Mouse (Mus musculus) heart, postnatal 10 days (tissue): ENCODE results near the gene Chst11. TPM values are rescaled to one million over a fixed set of nuclear protein-coding genes. Genes with fewer than 3 reads are reported as not detected.
"Not testable (repeated sequence)": the region's sequence is repeated elsewhere in the genome, so short reads cannot be mapped to it uniquely, and the experiment has no call there.

Experiments
- DNase-seq, 2 experiments: peaks; one replicate each; pipeline ENCODE4 v3.0.0; 2021
- intact Hi-C: fragments of 180-260 bp; cut with DNase I; formaldehyde crosslinking; loops from one replicate; pipeline ENCODE4 v1.15.1; 2025
- total RNA-seq, 2 experiments: library from RNA; stranded (reverse); gene quantifications; 2 replicates each; pipeline ENCODE4 v1.2.3; 2021

Chst11 gene
- total RNA-seq, 2 experiments from 2014 or later, result 3.7 to 5.8 TPM

DNA sequence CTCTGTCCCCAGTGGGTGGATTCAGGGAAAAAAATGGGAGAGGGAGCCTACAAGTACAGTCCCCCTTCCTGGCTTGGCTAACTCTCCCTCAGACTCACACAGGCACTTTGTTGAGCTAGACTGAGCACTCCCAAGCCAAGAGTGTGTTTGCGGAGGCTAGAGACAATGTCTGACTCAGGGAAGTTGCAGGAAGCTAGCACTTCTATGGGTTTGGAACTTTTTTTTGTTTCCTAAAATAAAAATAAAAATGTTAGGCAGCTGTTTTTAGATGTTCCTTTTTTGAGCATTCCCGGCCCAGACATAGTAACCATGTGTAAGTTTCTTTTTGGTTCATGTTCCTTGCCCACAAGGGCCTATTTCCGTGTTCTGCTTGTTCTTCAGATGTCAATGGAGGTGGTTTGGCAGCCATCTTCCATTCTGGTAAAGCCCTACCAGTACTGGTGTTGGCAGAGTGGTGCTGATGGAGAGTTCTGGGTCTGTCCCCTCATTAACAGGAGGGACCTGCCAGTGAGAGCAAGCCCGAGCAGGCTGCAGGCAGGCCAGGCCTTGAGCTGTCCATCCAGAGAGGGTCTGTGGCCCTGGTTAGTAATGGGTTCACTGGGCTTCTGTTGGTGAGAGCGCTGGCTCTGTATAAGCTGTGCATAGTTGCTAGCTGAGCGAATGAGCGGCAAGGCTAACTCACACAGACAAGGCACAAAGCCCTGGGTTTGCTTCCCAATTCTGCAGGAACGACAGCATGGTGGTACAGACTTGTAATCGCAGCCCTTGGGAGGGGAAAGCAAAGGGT lies 116.3 kb downstream of the Chst11 start:
- intact Hi-C loops, result loop anchor here (5.0 kb wide), 1 partner anchor 86 kb away; no protein-coding TSS in a partner anchor
- DNase-seq, result no peak

DNA sequence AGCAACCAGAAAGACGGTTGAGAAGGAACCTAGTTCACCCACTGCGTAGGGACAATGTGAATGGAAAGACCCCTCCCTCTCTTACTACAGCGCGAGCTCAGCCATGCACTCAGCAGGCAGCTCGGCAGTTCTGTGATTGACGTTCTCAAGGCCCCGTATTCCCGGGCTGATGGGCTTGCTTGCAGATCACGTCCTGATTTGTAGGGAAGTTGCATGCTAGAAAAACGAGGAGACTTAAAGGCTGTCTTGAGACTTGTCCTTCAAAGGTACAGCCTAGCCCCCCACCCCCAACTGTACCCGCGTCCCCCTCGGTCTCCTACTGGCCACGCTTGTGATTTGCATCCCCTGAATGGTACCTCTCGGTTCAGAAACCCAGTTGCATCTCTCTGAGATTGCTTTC lies 117.4 kb downstream of the Chst11 start:
- intact Hi-C loops, result loop anchor here (5.0 kb wide), 1 partner anchor 85 kb away; no protein-coding TSS in a partner anchor
- no peak for DNase-seq

DNA sequence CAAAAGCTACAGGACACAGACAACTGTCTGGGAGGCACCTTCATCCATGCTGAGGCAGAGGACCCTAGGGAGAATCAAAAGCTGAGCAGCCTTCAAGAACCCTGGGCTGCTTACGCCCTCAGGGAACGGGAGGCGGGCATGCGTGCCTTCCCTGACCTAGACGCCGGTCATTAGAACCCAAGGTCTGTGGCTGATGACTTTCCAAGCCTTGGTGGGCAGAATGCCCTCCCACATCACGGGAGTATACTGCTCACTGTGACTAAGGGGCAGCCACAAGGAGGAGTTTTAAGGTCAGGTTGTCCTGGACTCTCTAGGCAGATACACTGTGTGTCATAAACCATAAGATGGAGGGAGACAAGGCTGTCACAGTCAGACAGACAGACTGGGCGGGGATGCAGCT lies 118.9 kb downstream of the Chst11 start:
- no peak for DNase-seq
- intact Hi-C loops, result loop anchor here (5.0 kb wide), 1 partner anchor 83 kb away; no protein-coding TSS in a partner anchor

DNA sequence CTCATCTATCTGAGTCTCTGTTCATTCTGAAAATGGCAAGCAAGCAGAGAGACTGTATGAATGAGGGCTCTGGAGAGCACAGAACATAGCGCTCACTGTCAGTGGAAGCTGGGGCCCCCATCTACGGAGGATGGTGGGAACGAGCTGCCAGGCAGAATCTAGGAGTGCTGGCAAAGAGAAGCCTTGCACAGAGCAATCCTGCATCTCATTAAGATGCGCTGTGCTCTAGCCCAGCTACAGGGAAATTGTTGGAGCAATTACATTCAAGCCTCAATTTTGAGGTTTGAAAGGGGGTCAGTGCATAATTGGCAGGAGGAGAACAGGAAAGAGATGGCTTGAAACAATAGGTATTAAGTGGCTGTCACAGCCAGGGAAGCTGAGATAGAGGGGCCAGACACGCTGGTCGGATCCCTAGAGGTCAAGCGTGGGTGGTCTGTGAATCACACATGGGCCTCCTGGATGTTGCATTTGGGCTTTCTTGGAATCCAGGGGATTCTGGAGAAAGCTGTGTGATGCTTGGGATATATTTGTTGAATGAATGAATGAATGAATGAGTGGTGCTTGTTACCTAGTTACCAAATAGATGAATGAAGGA lies 121.0 kb downstream of the Chst11 start:
- intact Hi-C loops, result no loop called here
- DNase-seq, result no peak

DNA sequence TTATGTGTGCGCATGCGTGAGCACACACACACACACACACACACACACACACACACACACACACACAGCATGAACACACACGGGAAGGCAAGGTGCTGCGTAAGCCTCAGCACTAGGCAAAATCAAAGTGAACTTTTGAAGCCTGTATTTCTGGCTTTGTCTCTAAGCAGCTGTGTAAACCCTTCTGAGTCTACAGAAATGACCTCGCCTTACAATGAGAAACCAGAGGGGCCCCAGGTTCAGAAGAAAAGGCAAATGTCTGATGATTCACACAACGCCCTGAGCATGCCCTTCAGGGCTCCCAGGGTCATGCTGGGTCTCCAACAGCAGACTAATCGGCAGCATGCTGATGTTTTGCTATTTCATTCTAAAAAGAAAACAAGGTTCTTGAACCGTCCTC lies 122.1 kb downstream of the Chst11 start:
- intact Hi-C loops, result no loop called here

DNA sequence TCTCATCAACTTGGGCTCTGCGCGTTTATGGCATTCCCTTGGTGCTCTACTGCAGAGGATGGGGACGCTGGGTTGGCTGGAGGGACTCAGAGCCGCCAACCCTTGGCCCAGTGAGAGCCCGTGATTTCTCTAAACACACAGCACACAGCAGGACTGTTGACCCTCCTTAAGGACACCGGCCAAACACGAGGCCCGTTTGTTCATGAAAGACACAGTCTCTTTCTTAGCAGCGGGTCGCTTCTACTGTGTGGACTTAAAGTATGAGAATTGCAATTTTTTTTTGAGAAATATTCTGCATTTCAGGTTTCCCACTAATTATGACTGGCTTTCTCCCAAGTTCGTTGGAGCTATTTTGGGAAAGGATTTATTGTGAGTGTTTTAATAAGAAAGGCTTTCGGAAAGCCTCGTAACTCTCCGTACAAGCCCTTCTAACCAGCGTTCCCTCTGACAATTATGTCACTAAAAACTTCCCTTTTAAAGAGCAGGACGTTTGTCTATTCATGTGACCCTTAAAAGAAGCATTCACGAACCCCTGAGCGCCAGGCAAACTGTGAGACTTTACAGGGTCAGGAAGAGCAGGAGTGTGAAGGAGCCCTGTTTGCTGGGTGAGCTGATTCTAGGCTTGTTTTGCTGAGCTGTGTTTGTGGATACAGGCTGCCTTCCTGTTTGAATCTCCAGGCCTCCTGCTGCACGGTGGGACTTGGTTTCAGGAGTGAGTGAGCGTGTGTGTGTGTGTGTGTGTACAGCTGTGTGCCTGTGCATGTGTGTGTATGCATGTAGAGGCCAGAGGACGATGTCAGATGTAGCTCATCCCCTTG lies 122.8 kb downstream of the Chst11 start:
- intact Hi-C loops, result no loop called here
- DNase-seq, result no peak

More for the DNA sequence above, 122.1 kb downstream of the Chst11 start:
- no peak for DNase-seq

DNA sequence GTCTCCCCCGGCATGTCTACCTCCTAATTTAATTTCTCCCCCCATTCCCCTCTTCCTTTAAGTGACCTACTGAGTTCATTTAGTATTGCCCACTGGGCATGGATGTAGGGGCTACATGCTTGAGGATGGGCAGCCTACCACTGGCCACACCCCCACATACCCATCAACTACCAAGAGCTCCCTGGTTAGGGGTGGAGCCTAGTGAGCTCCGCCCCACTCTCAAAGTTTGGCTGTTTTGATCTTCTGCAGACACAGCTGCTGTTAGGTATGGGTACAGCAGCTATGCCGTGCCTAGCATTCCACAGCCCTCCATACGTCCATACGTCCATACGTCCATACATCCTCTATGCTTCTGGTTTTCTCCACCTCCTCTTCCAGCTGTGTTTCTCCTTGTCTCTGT lies 123.6 kb downstream of the Chst11 start:
- intact Hi-C loops, result no loop called here
- no peak for DNase-seq

DNA sequence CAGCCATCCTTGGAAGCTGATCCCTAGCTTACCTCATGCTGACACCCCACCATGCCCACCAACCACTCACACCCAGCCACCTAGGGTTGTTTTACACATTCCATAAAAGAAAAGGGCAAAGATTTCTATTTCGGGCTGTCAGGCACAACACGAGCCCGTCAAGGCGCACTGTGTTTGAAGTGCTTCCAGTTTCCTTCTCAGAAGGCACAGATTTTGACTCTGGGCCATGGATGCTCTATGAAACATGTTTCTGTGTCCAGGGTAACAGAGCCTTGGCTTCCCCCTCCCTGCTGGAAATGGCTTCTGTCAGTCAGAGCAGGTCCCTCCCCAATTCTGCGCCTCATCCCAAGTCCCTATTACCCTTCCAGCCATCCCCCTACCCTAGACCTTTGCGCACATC lies 125.7 kb downstream of the Chst11 start:
- intact Hi-C loops, result no loop called here
- DNase-seq, result no peak

DNA sequence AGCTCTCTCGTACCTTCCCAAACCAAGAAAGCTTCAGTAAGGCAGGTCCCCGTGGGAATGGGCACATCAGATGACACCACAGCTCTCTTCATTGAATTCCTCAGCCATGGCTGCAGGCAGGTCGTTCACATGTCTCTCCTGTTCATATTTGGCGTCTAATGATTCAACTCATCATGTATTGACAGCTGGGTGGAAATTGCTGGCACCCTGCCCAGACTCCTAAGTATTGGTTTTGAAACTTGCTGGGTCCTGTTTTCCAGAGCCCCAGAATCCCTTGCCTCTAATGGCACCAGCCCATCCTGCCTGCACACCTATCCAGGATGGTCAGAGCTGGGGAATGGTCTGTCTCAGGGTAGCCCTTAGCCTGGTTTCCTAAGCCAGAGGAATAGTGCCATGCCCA lies 127.0 kb downstream of the Chst11 start:
- intact Hi-C loops, result no loop called here
- DNase-seq, result no peak

DNA sequence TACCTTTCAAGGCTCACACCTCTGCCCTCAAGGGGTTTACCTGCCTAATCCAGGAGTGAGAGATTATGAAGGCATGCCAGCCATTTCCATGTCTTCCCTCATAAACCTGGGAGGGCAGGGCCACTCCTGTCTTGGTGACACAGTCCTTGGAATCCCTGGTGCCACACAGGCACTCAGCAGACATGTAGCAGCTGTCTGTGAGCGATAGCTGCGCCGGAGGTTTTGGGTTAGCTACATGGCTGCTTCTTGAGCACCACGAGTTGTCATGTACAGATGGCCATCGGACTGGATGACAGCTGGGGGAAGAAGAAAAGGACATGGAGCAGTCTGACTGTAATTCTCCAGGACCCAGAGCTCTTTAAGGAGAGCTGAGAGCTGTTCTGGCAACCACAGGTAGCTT lies 129.3 kb downstream of the Chst11 start:
- intact Hi-C loops, result no loop called here
- DNase-seq, result no peak

DNA sequence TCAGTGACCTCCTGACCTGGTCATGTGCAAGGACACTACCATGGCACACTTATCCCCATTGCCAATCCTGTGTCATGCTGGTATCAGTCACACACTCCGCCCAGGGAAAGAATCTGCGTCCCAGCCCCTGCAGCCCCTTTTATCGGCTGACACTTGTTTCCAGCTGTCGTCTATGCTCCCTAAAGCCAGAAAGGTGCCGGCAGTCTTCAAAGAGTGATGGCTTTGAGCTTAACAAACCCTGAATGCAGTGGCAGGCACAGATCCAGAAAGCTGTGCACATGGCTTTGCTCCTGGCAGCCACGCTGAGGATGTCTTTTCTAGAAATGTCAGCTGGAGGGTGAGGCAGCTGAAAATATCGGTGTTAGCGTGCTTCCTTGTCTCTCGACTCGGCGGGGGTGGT lies 131.6 kb downstream of the Chst11 start:
- peak; percentile 36 to 41 for DNase-seq
- intact Hi-C loops, result no loop called here

DNA sequence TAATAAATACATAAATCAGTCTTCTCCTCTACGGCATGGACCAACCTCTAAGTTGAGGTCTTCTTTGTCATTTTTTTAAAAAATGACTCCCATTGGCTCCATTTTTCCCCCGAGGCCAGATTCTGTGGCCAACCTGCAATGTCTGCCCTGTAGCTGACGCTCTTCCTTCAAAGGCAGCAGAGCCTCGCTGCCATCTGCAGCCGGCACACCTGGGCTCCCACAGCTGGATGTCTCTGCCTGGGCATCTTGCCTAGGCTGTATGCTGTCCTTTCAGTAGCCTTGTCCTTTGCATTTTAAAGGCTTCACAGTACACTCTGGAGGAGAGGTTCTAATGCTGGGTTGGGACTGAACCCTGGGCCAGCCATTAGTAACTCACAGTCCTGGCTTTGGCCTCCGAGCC lies 132.6 kb downstream of the Chst11 start:
- no peak for DNase-seq
- intact Hi-C loops, result no loop called here

DNA sequence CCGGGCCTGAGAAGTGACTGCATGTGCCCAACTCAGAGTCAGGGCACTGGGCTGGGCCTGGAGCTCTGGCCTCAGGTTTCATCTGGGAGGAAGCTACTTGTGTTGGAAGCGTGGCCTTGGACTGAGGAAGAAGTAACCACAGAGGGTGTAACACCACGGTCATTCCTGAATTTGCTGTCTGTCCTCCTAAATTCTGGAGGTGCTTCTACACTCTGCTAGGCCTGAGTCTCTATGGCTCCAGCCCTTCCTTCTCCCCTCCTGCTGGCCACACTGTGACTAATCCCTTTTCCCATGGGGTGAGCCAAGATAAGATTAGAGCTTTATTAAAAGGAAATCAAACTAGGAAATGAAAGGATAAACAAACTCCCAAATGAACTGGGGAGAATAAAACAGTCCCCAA lies 133.3 kb downstream of the Chst11 start:
- no peak for DNase-seq
- intact Hi-C loops, result no loop called here

DNA sequence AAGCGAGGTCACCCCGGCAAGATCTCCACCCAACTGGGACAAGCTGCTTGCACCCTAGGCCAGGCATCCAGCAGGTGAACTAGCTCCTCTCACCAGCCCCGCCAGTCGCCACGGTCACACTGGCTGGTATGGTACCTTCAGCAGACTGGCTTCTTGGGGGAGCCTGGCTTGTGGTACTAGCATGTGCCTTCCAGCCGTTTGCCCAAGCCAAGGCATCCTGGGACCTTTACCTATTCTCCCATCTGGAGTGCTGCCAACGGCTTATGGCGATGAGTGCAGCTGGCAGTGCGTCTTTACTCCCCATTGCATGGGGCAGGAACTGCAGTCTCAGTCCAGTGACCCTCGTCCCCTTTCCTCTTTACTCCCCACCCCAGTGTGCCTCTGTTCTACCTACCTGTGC lies 133.7 kb downstream of the Chst11 start:
- intact Hi-C loops, result no loop called here
- no peak for DNase-seq

DNA sequence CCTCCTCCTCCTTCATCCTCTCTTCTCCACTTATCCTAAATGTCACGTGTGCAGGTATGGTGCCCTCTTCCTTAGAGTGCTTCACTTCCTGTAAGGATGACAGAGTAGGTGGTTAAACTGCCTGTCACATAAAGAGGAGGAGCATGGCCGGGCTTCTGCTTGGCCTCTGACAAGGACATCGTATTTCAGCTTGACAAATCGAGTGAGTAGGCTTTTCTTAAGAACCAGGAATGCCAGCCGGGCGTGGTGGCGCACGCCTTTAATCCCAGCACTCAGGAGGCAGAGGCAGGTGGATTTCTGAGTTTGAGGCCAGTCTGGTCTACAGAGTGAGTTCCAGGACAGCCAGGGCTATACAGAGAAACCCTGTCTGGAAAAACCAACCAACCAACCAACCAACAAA lies 134.2 kb downstream of the Chst11 start:
- intact Hi-C loops, DNase-seq: not testable (repeated sequence)

DNA sequence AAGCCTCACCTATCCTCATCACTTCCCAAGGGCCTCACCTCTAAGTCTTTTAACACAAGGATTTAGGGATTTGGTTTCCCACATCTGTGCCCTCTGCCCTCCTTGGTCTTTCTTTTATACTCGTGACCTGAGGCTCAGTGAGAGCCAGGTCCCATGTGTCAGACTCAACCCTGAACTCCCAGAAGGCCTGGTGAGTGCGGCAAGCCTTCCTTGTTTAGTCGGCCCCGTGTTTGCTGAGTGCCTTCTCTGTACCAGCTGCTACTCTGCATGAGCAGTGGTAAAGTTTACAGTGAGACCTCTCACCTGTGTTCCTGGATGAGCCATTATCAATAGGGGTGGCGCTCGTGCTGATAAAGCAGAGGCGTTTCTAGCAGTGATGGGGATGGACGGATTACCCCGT lies 134.6 kb downstream of the Chst11 start:
- DNase-seq, result no peak
- intact Hi-C loops, result no loop called here

DNA sequence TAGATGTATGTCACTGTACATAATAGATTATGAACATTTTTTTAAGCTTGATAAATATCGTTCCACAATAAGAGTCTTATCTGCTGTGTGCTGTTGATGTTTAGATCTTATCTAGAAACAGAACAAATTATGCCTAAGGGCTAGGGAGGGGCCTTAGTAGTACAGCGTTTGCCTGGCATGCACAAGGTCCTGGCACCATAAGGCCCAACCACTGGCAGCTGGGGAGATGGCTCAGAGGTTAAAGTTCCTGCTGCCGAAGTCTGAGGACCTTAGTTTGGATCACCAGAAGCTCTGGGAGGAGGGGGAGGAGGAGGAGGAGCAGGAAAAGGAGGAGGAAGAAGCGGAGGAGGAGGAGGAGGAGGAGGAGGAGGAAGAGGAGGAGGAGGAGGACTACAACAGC lies 135.6 kb downstream of the Chst11 start:
- intact Hi-C loops, result no loop called here
- DNase-seq, result no peak

DNA sequence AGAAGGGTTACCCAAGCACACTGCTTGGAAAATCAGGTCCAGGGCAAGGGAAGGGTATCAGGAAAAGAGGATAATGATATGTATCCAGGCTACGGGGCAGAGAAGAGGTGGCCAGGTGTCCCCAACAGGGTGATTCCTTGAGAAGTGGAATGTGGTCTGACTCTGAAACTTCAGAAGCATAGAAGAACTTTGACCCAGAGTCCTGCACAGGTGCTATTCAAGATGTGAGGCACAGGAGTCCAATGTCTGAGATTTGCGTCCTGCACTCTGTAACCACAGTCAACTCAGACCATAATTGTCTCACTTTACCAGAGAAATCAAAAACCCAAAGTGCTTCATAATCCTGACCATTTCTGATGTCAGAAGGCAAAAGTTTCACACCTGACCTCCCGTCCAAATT lies 139.3 kb downstream of the Chst11 start:
- intact Hi-C loops, result no loop called here
- no peak for DNase-seq

DNA sequence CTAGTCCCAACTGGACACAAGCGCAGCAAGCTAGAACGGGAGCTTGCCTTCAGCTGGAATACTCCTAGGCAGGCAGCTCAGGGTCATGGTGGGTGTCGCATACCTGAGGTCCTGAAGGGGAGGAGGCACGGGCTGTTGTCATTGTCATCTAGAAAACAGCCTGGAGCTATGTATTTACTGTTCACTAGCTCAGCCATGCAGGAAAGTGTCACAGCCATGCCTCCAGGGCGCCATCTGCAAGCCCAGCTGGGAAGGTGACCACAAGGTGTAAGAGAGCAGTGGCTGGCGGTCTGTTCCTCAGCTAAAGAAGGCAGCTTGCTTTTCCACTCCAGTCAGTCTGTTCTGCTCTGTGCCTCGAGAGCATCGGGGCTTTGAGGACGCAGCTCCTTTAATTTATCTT lies 141.1 kb downstream of the Chst11 start:
- DNase-seq, result no peak
- intact Hi-C loops, result no loop called here

DNA sequence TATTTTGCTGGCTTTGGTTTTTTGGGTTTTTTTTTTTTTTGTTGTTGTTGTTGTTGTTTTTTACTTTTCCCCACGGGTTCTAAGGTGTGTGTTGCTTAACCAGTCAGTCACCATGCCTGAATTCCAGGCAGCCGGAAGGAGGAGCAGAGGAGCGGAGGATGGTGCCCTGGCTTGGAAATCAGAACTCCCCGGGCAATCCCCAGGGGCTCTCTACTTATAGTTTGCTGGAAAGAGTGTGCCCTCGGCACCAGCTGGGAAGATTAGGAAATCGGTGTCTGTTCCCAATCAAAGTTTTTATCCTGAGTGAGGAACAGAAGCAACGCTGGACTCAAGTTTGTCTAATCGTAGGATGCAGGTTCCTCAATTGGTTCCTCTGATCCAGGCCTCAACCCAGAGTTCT lies 143.1 kb downstream of the Chst11 start:
- intact Hi-C loops, result no loop called here
- DNase-seq, result no peak

DNA sequence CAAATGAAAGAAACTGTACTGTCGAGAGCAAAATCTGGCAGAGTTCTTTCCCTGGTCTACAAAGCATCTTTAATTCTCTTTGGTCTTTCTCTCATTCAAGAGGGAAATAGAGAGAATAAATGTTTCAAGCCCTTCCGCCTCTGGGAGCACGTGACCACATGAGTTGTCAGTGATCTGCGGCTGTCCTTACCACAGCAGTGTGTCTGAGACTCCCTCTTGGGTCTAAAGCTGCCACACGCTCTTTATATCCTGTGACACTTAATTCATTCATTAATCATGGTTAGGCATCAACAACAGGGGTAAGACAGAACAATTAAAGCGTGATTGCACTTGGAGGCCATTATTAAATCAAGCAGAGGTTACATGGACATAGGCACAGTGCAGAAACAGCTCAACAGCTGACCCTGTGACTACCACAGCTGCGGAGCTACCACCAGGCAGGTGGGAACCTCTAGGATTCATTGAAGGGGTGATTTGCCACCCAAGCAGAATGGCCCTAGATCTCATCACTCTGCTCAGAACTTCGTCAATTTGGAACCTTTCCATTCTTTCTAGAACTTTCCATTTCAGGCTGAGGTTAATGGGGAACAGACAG lies 144.4 kb downstream of the Chst11 start:
- intact Hi-C loops, result no loop called here
- no peak for DNase-seq
